Mouse (Mus musculus): ENCODE results near the gene Ubxn6.
A peak's percentile ranks its signal among the peaks of the same experiment; 100 is the strongest.

The Ubxn6 gene

DNA sequence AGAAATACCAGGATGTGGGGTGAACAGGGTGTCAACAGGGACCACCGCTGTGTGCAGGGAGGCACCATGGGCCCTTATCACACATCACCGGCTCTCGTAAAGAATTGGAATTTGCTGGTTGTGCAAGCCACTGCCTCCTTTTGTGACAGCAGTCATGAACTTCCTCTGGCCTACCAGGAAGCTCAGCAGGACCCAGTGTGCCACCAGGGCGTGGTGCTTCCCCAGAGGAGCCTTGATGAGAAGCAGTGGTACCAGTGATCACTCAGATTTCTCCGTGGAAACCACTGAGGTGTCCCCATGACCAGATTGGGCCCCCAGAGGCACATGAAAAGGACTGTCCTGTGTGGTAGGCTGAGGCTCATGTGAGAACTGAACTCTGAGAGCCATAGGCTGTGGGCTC is 51.4 kb downstream of the Ubxn6 start:
- DNase-seq (ENCODE audit: low read depth): no peak

DNA sequence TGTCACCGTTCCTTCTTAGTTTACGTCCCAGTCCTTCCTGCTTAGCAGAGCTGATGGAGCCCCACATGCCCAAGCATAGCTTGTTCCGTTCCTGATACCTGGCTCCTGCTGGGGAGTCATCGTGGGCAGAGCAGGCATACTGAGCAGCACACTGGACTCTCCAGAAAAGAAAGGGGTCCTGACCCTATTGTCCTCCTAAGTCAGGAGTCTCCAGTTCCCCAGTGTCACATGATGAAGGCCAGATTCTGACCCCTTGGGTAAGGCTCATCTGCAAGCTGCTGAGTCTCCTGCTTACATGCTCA is 51.9 kb downstream of the Ubxn6 start:
- no peak for DNase-seq (ENCODE audit: low read depth)

DNA sequence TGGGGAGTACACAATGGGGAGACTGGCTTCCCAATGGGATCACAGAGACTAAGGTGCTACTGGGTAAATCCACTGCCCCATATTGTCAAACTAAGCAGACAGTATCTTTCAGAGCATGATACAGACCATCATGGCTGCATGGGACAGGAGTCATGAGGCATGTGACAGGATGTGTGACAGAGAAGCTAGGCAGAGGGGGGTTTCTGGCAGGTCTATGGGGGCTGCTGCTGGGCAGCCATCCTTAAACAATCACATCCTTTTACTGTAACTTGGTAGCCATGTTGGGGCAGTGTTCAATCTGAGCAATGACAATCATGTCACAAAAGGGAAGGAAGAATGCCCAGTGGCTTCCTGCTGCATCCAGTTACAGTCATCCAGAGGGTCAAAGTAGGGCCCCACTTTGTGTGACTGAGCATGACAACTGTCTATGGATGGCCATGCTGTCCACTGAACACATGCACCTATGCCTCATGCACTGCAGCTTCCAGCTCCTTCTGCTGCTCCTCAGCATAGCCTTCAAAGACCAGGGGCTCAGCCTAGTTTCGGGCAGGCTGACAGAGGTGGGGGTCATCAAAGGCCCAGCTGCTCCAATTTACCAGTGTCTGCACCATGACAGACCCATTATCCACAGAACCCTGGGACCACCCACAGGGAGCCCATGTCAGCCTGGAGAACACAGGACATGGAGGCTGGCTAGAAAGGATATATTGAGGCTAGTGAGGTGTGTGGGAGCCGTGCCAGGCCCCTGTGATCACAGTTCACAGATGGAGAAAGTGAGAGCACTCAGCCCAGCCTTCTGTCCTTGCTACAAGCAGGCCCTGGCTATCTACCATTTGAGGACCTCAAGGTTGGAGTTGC is 52.5 kb downstream of the Ubxn6 start:
- no peak for DNase-seq (ENCODE audit: low read depth)

DNA sequence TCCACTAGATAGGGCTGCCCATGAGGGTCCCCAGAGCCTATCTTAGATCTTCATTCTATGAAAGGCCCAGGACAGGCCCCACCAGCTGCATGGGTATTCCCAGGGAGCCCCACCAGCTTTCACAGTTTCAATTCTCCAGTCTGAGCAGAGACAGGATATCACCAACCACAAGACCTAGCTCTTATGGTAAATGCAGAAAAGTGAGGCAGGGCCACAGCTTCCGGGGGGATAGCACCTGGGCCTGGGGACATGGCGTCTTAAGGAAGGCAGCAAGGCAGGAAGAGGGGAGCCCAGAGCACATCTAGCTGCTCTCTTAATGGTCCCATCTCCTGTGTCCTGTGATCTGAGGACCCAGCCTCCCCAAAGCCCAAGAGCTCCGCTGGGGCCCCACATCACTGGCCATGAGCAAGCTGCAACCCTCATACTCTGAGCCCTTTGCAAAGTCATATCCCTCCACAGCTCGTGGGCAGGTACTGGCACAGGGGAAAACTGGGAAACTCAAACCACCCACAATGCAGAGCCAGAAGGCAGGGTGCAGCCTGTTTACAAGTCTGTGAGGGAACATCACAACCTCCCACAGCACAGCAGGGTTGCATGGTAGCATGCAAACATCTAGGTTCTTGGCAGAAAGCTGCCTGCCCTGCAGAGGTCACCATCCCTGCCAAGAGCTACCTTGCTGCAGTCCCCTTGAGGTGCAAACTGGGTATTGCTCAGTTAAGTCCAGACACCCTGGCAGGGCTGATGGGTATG is 53.5 kb downstream of the Ubxn6 start:
- DNase-seq (ENCODE audit: low read depth): no peak

DNA sequence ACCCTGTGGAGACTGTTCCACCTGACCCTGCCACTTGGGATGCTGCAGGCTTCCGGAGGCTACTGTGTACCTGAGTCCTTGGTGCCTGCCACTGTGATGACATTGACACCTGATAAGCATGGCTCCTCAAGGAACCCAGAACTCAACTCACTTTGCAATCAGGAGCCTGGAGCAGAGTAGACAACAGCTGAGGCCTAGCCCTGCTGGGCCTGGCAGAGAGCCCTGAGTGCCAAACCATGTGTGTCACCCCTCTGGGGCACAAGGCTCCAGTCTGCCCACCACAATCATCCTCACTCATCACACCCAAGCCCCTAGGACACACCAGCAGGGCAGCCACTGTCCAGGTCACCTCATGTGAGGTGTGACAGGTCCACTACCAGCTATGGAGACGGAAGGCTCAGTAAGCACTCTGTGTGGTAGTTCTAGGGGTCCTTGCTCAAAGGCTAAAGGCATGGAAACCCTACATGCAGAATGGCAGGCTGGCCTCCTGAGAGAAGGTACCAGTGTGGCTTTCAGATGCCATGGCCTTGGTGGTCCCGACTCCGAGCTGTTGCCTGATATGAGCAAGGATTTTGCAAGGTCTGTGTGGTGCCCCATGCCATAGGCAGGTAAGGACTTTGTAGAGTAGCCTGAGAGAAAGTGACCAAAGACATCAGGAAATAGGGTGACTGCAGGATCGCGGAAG is 54.3 kb downstream of the Ubxn6 start:
- no peak for DNase-seq (ENCODE audit: low read depth)

DNA sequence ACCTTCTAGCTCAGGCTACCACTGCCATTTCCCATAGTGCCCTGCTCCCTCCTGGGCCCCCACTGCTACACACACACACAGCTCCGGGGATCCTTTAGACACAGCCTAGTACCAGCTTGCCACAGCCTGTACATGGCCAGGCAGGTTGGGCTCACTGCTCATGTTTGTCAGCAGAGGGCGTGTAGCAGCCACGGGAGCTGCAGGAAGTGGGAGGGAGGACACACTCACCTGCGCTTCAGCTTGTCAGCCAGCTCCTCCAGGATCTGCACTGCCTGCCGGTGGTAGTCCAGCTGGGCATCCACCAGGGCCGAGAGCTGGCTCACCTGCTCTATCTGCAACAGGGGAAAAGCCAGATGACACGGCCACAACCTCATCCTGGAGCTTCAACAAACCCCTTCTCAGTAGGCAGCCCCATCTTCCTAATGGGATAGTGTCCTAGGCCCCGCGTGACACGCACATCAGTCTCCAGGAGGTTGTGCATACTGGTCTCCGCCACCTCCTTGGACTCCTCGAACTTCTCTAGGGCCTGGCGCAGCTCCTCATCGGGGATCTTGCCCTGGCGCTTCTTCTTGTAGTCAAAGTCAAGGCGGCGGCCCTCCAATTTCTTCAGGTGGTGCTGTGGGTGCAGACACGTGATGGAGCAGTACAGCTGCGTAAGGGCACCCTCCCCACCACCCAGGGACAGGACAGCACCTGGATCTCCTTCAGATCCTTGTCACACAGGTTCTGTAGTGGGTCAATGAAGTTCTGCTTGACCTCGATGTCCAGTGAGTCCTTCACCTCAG is 56.3 kb downstream of the Ubxn6 start:
- DNase-seq (ENCODE audit: low read depth): peak; percentile 61

DNA sequence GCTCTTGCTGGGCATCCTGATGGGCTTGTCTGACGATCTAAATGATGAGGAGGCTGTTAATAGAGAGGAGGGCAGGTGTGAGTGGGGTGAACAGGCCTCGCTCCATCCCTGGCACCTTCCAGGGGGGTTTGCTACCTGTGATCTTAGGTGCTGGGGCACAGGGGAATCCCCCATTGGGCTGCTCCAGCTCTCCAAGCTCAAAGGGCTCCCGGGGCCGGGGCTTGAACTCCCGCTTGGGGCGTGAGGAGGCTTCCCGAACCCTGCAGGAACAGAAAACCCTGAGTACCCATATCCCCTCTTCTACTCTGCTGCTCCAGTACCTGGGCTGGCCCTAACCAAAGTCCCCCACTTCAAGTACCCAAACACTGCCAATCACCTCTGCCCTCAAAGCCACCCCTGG is 57.0 kb downstream of the Ubxn6 start:
- no peak for DNase-seq (ENCODE audit: low read depth)

All from NIH3T3 (cell line).